Mouse (Mus musculus): Measurements from ENCODE around the gene Gba.

- TF ChIP-seq GATA1 (IDR thresholded peaks at IDR 0.05; ENCODE audit: borderline replicate concordance, low read length) (no peak), FLI1 (IDR thresholded peaks at IDR 0.05; ENCODE audit: low read length) (peak; percentile 49; the same call in 1 of the 2 replicates)
These were observed 25.3 kb upstream of the Gba start, which contains the start of gene Scamp3 for GRCm38 (mm10) chr3:89177242-89178106.
